Mouse (Mus musculus) heart, embryonic 10.5 days (tissue): ENCODE measurements around the gene Gm29776. TPM values are rescaled to one million over a fixed set of nuclear protein-coding genes. Genes with fewer than 3 reads are reported as not detected.

ENCODE experiments used
- DNase-seq: peaks from one replicate; pipeline ENCODE4 v3.0.0-alpha.2; 2017; ENCODE audit warnings: low spot score
- H3K27ac ChIP-seq: fragments of 300-500 bp; sonication (generic); 2 replicates; pipeline ENCODE4 v1.5.1; 2016; ENCODE audit warnings: mild to moderate bottlenecking
- H3K27me3 ChIP-seq: fragments of 300-500 bp; sonication (generic); 2 replicates; pipeline ENCODE4 v1.6.1; 2016; ENCODE audit warnings: mild to moderate bottlenecking; ENCODE audit not compliant: poor library complexity, insufficient read depth, severe bottlenecking
- H3K36me3 ChIP-seq: fragments of 300-500 bp; sonication (generic); 2 replicates; pipeline ENCODE4 v1.6.1; 2016; ENCODE audit warnings: mild to moderate bottlenecking, moderate library complexity
- H3K4me1 ChIP-seq: fragments of 300-500 bp; sonication (generic); 2 replicates; pipeline ENCODE4 v1.6.1; 2016; ENCODE audit warnings: mild to moderate bottlenecking
- H3K4me3 ChIP-seq: fragments of 300-500 bp; sonication (generic); 2 replicates; pipeline ENCODE4 v1.5.1; 2016; ENCODE audit warnings: mild to moderate bottlenecking, moderate library complexity
- H3K9me3 ChIP-seq: fragments of 300-500 bp; sonication (generic); 2 replicates; pipeline ENCODE4 v1.6.1; 2016; ENCODE audit warnings: mild to moderate bottlenecking, moderate library complexity
- WGBS: fragments of 180-500 bp; shearing (Covaris S2); methylation state at CpG from one replicate; pipeline ENCODE4 v1.1.7; 2016; 5-methylcytosine and 5-hydroxymethylcytosine counted together
- polyA plus RNA-seq: library from polyadenylated mRNA; unstranded; fragments of >200 nt; fragmentation: Nextera tagmentation; extraction: Ambion mirVana; gene quantifications from 2 replicates; pipeline ENCODE4 v1.2.1, GENCODE M21; 2016

The Gm29776 gene
- polyA plus RNA-seq, 1 experiment from 2014 or later = 0.10 TPM

DNA sequence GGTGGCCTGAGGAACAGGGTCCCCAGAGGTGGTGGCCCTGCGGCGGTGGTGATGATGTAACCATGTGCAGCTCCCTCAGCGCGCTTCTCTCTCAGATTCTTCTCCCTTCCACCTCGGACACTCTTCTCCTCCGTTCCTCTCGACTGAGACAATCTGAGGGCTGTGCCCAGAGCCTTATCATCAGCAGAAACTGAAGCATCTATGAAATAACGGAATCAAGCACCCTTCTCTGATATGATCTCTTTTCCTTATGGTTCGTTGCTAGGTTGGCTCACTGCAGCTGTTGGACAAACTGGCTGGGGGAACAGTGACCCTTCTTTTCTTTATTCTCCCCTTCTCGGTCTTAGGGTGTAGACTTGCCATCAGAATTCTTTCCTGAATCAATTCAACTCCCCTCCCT is 4.6 kb upstream of the Gm29776 start:
- no peak for DNase-seq
- Histone ChIP-seq H3K9me3 (no peaks in the 10 kb centered on the region), H3K27me3 (peaks cover 15% of the 10 kb centered on the region; the same call in 1 of the 2 replicates), H3K27ac (no peak overlapping the region), H3K4me3 (no peak overlapping the region), H3K4me1 (peaks cover 42% of the 10 kb centered on the region), H3K36me3 (no peaks in the 10 kb centered on the region)
- WGBS = 49% methylated on average over 10 of the region's 10 CpGs

DNA sequence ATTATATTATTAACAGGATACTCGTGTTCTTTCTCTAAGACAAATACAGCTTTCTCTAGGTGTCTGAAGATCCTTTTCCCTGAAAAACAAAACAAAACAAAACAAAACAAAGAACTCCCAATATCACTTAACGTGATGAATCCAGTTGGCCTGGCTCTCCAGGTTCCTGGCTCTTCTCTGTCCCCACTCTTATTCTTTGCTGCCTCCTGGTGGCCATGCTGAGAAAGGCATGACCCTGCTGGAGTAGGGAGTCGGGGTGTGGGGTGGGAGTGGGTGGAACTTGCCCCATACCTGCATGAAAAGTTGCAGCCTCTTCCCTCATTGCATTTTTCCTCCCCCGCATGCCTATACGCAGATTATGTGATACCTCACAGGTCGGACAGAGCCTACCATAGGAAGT is 2.7 kb upstream of the Gm29776 start:
- Histone ChIP-seq H3K4me3 (no peak overlapping the region), H3K36me3 (no peaks in the 10 kb centered on the region), H3K9me3 (no peaks in the 10 kb centered on the region), H3K4me1 (peaks cover 23% of the 10 kb centered on the region), H3K27ac (no peak overlapping the region), H3K27me3 (0 out of 2 replicates have a peak, but pooled peaks cover 9% of the 10 kb centered on the region)
- 9% methylated on average over 6 of the region's 6 CpGs for WGBS
- peak; percentile 89 for DNase-seq

DNA sequence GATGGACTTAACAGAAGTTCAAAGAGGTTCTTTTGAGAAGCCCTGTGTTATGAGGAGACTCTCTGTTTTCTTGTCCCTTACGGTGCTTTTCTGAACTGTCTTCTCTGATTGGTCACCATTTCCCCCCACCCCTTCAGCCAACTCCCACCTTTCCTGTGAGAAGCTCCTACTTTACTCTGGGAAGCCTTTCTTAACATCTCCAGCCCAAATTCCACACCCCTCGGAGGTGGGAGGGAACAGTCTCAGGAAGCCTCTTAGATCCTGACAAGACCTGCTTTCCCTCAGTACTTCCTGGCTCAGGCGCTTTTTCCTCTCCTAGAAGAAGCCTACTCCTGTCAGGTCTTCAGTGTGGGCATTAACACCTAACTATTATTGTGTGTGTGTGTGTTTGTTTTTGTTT is 953 bp upstream of the Gm29776 start:
- Histone ChIP-seq H3K4me1 (peaks cover 11% of the 10 kb centered on the region; the same call in 1 of the 2 replicates), H3K9me3 (no peaks in the 10 kb centered on the region), H3K4me3 (no peak overlapping the region), H3K27ac (no peak overlapping the region), H3K27me3 (0 out of 2 replicates have a peak, but pooled peaks cover 9% of the 10 kb centered on the region), H3K36me3 (no peaks in the 10 kb centered on the region)
- DNase-seq = no peak
- WGBS = 28% methylated on average over 3 of the region's 3 CpGs

DNA sequence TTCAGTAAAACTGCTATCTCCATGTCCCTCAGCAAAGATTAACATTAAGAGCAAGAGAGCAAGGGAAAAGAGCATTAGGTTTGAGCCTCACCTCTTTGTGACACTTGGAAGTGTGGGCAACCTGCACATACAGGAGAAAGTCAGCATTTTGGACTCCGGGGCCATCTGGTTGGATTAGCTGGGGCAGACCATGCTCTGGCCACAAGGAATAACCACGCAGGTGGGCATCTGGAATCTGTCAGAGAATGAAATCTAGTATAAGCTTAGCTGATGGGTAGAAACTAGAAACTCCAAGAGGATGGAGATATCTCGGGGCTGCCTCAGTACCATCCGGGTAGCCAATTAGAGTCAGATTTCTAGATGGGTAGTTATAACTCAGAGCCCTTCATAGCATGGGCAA is 1.9 kb downstream of the Gm29776 start:
- H3K27me3 ChIP-seq = no peaks in the 10 kb centered on the region
- peaks cover 11% of the 10 kb centered on the region; the same call in 1 of the 2 replicates for H3K4me1 ChIP-seq
- 84% methylated on average over 4 of the region's 4 CpGs for WGBS
- no peaks in the 10 kb centered on the region for H3K9me3 ChIP-seq
- H3K4me3 ChIP-seq = no peak overlapping the region
- H3K36me3 ChIP-seq = peaks cover 17% of the 10 kb centered on the region
- H3K27ac ChIP-seq = no peak overlapping the region
- no peak for DNase-seq

DNA sequence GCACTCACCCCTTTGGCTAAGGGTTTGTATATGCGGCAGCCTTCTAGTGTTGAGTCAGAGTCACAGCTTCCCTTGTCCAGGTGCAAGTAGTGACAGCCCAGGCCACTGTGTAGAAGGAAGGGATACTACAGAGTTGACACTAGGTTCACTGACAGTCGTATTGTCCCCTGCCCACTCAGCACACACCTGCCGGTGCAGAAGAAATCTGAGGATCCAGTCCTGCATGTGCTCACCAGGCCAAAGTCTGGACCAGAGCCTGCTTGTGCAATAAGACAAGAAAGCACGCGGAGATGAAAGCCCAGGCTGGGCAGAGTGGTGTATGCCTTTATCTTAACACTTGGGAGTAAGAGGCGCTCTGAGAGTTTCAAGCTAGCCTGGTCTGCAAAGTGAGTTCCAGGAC is 3.6 kb downstream of the Gm29776 start:
- no peak overlapping the region for H3K27ac ChIP-seq
- 55% methylated on average over 6 of the region's 6 CpGs for WGBS
- no peaks in the 10 kb centered on the region for H3K27me3 ChIP-seq
- peaks cover 28% of the 10 kb centered on the region for H3K36me3 ChIP-seq
- H3K4me3 ChIP-seq = no peak overlapping the region
- 0 out of 2 replicates have a peak, but pooled peaks cover 2% of the 10 kb centered on the region for H3K4me1 ChIP-seq
- no peaks in the 10 kb centered on the region for H3K9me3 ChIP-seq
- no peak for DNase-seq

DNA sequence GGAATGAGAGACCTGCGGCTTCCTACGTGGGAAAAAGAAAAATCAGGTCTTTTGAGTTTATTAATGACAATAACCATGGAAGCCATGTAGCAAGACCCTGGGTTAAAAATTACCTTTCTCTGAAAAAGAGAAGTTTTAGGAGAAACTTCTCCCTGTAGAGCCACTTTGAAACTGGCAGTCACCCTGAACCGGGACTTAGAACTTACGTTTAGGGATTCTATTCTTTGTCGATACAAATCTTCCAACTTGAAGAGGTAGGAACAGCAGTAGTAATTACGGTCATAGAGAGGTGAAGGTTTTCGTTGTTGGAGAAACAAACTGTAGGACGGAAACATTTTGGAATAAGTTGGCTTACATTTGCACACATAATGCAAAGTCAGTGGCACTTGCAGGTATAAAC is 11.4 kb downstream of the Gm29776 start:
- no peaks in the 10 kb centered on the region for H3K9me3 ChIP-seq
- WGBS = 9% methylated on average over 8 of the region's 8 CpGs
- no peak for DNase-seq
- peaks cover 37% of the 10 kb centered on the region for H3K36me3 ChIP-seq
- peak overlapping the region; percentile 93 for H3K4me3 ChIP-seq
- H3K27me3 ChIP-seq = no peaks in the 10 kb centered on the region
- H3K4me1 ChIP-seq = peaks cover 20% of the 10 kb centered on the region
- H3K27ac ChIP-seq = peak overlapping the region; percentile 98

DNA sequence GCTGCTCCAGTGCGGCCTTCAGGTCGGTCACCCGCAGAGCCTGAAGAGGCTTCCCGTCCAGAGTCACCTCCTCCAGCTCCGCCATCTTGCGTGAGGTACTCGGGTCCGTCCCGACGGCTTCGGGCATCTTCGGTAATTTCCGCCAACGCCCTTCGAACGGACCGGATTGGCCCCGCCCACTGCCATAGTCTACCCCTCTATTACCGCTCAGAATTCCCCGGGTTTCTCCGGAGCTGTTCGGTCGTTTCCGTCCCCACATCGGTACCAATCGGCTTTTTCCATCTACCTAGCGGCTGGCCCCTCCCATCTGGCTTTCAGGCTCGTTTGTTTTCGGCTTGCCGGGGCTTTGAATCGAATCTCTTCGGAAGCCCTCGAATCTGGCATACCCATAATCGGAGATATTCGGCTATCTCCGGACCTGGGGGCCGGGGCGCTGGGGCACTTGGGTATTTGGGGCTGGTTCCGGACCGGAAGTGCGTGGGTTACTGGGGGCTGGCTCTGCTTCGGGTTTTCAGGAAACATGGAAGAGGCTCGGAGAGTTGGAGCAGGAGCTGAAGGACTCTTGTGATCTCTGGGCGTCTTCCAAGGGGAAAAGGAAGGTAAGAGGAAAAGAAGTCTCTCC is 12.0 kb downstream of the Gm29776 start, which contains the start of gene Acin1:
TSS of gene Acin1 (minus strand) at position 410 of the 622 bp plus-strand sequence.
- peak within 1 kb of the TSS; percentile 93 for H3K4me3 ChIP-seq
- peak within 1 kb of the TSS; percentile 98 for H3K27ac ChIP-seq
- peaks cover 43% of the 10 kb centered on the region for H3K36me3 ChIP-seq
- no peaks in the 10 kb centered on the region for H3K9me3 ChIP-seq
- H3K4me1 ChIP-seq = peaks cover 20% of the 10 kb centered on the region
- WGBS = under 1% methylated on average over 44 of the region's 44 CpGs
- no peaks in the 10 kb centered on the region for H3K27me3 ChIP-seq
- DNase-seq = peak; percentile 100

DNA sequence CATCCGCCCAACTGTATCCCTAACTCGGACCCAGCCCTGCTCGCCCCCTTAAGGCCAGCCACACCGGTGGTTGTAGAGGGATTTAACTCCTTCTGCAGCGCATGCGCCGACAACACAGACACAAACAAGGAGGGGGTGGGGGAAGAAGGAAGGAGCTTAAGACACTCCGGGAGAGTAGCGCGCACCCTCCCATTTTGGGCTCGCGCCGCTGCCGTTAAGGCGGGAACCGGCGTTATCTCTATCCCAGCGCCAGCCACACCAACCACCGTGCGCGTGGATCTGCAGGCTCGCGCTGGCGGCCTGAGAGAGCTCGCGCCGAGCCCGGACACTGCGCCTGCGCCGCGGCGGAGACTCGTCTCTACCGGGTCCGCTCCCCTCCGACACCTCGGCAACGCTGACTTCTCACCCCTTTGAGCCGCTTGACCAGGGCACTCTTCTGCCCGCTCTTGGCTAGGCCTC is 12.5 kb downstream of the Gm29776 start, which contains the start of gene 1700123O20Rik:
TSS of gene 1700123O20Rik (plus strand) at position 154 of the 459 bp plus-strand sequence.
- Histone ChIP-seq H3K27ac (peak within 1 kb of the TSS; percentile 98), H3K27me3 (no peaks in the 10 kb centered on the region), H3K36me3 (peaks cover 47% of the 10 kb centered on the region), H3K9me3 (no peaks in the 10 kb centered on the region), H3K4me3 (peak within 1 kb of the TSS; percentile 93), H3K4me1 (peaks cover 20% of the 10 kb centered on the region)
- DNase-seq = peak; percentile 96
- 0% methylated on average over 41 of the region's 41 CpGs for WGBS

DNA sequence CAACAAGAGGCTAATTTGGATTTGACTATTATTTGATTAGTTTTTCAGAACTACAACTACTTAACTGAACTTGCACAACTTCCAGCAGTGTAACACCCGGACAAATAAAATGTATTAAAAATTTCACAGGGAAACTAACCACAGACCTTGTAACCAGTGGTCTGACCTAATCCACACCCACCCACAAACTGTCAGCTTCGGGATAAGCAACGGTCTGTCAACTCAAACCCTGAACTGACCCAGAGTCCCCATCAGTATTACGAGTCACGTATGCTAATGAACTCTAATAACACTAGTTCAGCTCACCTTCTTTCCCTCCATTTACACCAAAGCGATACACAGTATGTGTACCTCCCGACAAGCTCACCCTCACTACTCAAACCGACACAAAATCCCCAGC is 13.2 kb downstream of the Gm29776 start:
- Histone ChIP-seq H3K4me3 (peak overlapping the region; percentile 93), H3K9me3 (no peaks in the 10 kb centered on the region), H3K36me3 (peaks cover 45% of the 10 kb centered on the region), H3K27ac (peak overlapping the region; percentile 98), H3K4me1 (peaks cover 20% of the 10 kb centered on the region), H3K27me3 (no peaks in the 10 kb centered on the region)
- DNase-seq = no peak
- 11% methylated on average over 8 of the region's 8 CpGs for WGBS

DNA sequence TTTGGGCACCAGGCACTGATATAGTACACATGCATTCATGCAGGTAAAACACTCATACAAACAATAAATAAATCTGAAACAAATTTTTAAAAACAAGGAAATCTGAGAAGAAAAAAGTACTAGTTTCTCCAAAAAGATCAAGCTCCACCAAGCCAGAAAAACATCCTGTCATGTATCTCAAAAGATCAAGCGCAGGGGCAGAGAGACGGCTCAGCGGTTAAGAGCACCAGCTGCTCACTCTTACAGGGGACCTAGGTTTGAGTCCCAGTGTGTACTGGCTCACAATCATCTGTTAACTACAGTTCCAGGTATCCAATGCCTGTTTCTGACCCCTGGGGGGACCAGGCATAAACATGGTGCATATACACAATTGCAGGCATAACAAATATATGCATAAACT is 16.2 kb downstream of the Gm29776 start:
- peaks cover 55% of the 10 kb centered on the region for H3K36me3 ChIP-seq

DNA sequence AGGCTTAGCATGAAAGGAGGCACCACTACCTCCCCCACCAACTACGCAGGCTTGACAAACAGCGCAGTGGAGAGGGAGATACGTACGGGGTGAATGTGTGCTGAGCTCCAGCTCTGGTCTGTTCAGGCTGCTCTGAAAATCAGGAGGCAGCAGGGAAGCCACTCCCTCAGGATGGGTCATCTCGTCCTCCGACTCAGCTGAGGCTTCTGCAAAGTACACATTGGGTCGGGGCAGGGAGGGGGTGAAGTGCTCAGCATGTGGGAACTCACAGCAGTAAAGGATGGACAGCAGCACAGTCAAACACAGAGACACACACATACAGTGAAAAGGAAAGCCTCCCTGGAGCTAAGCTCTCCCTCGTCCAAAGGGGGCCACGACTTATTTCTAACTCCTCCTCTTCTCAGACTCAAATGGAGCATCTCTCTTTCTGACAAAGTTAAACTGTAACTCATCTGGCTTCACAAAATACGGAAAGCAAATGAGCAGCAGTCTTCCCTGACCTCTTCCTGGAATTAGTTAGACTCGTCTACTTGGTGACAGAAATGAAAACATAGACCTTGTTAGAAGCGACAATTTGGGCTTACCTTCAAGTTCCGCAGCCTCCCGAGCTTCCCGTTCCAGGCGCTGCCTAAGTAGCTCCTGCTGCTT is 19.9 kb downstream of the Gm29776 start:
- no peaks in the 10 kb centered on the region for H3K27me3 ChIP-seq
- no peak for DNase-seq
- 89% methylated on average over 16 of the region's 16 CpGs for WGBS
- H3K27ac ChIP-seq = no peak overlapping the region
- peaks cover 88% of the 10 kb centered on the region for H3K36me3 ChIP-seq
- no peaks in the 10 kb centered on the region for H3K9me3 ChIP-seq
- no peak overlapping the region for H3K4me3 ChIP-seq
- no peaks in the 10 kb centered on the region for H3K4me1 ChIP-seq

More for the DNA sequence above, 16.2 kb downstream of the Gm29776 start:
- no peak overlapping the region for H3K27ac ChIP-seq
- H3K27me3 ChIP-seq = no peaks in the 10 kb centered on the region
- H3K9me3 ChIP-seq = no peaks in the 10 kb centered on the region
- no peak for DNase-seq
- no peak overlapping the region for H3K4me3 ChIP-seq
- peaks cover 9% of the 10 kb centered on the region for H3K4me1 ChIP-seq
- WGBS = 90% methylated on average over 3 of the region's 3 CpGs

DNA sequence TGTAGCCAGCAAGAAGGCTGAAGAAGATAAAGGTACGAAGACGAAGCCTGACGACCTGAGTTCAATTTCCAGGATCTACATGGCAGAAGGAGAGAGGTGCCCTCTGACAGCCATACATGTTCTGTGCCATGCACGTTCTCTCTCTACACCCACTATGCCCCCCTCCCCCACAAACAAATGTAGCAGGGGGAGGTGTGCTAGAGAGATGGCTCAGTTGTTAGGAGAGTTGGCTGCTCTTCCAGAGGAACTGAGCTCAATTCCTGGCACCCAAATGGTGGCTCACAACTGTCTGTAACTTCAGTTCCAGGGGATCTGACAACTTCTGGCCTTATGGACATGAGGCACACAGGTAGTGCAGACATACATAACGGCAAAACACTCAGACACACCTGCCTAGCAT is 22.3 kb downstream of the Gm29776 start:
- DNase-seq = no peak
- no peaks in the 10 kb centered on the region for H3K27me3 ChIP-seq
- H3K27ac ChIP-seq = no peak overlapping the region
- H3K4me3 ChIP-seq = no peak overlapping the region
- WGBS = 91% methylated on average over 5 of the region's 5 CpGs
- no peaks in the 10 kb centered on the region for H3K4me1 ChIP-seq
- H3K9me3 ChIP-seq = no peaks in the 10 kb centered on the region
- peaks cover 86% of the 10 kb centered on the region for H3K36me3 ChIP-seq

DNA sequence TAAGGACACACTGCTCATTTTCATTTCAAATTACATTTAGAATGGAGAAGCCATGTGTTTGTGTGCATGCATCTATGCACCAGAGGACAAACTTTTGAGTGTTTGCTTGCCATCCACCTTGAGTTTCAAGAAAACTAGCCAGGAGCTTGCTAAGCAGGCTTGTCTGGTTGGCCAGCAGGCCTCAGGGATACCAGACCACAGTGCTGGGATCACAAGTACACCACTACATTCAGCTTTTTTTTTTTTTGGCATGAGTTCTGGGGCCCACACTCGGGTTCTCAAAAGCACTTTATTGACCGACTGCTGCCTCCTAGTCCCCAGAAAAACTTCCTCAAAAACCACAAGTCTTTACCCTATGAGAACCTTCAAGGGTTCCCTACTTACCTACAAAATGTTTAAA is 24.3 kb downstream of the Gm29776 start:
- DNase-seq = no peak
- WGBS = 81% methylated on average over 2 of the region's 2 CpGs
- Histone ChIP-seq H3K27ac (no peak overlapping the region), H3K36me3 (peaks cover 78% of the 10 kb centered on the region), H3K27me3 (no peaks in the 10 kb centered on the region), H3K4me3 (no peak overlapping the region), H3K4me1 (no peaks in the 10 kb centered on the region), H3K9me3 (no peaks in the 10 kb centered on the region)
